Mouse (Mus musculus) heart, embryonic 16.5 days (tissue): ENCODE data around the gene Gnaz. TPM values are rescaled to one million over a fixed set of nuclear protein-coding genes. Genes with fewer than 3 reads are reported as not detected.

Source experiments
- ATAC-seq: fragments of 200-750 bp; cut with Nextera tagmentation; replicated peaks from 2 replicates; pipeline ENCODE4 v1.8.0; 2017; ENCODE audit warnings: moderate number of reproducible peaks; ENCODE audit not compliant: insufficient read depth, low FRiP score; ENCODE audit errors: extremely low read depth
- H3K27ac ChIP-seq: fragments of 300-500 bp; sonication (generic); 2 replicates; pipeline ENCODE4 v1.5.1; 2014; ENCODE audit warnings: mild to moderate bottlenecking, low read length, control low read depth, moderate library complexity
- H3K27me3 ChIP-seq: fragments of 300-500 bp; sonication (generic); 2 replicates; pipeline ENCODE4 v1.6.1; 2014; ENCODE audit warnings: low read length, mixed read lengths; ENCODE audit not compliant: control insufficient read depth, insufficient read depth
- H3K36me3 ChIP-seq: fragments of 300-500 bp; sonication (generic); 2 replicates; pipeline ENCODE4 v1.6.1; 2014; ENCODE audit not compliant: control insufficient read depth, insufficient read depth
- H3K4me1 ChIP-seq: fragments of 300-500 bp; sonication (generic); 2 replicates; pipeline ENCODE4 v1.6.1; 2014; ENCODE audit warnings: low read length, mixed read lengths; ENCODE audit not compliant: control insufficient read depth, insufficient read depth
- H3K4me2 ChIP-seq: fragments of 300-500 bp; sonication (generic); 2 replicates; pipeline ENCODE4 v1.6.1; 2014; ENCODE audit warnings: low read depth, mild to moderate bottlenecking, control low read depth, low read length
- H3K4me3 ChIP-seq: fragments of 300-500 bp; sonication (generic); 2 replicates; pipeline ENCODE4 v1.5.1; 2014; ENCODE audit warnings: mild to moderate bottlenecking, control low read depth, low read length
- H3K9ac ChIP-seq: fragments of 300-500 bp; sonication (generic); 2 replicates; pipeline ENCODE4 v1.6.1; 2014; ENCODE audit warnings: low read length, control low read depth
- H3K9me3 ChIP-seq: fragments of 300-500 bp; sonication (generic); replicated peaks from 2 replicates; pipeline ENCODE4 v1.6.1; 2016; ENCODE audit warnings: low read length; ENCODE audit not compliant: control insufficient read depth
- WGBS: fragments of 180-500 bp; shearing (Covaris S2); extraction: QIAGEN DNeasy Blood & Tissue Kit; methylation state at CpG from one replicate; pipeline ENCODE4 v1.1.7; 2014; 5-methylcytosine and 5-hydroxymethylcytosine counted together
- polyA plus RNA-seq: library from polyadenylated mRNA; unstranded; fragments of >200 nt; fragmentation: Nextera tagmentation; extraction: Ambion mirVana; gene quantifications from 2 replicates; pipeline ENCODE4 v1.2.1, GENCODE M21; 2015

The Gnaz gene
- polyA plus RNA-seq, 1 experiment from 2014 or later: 0.79 TPM

DNA sequence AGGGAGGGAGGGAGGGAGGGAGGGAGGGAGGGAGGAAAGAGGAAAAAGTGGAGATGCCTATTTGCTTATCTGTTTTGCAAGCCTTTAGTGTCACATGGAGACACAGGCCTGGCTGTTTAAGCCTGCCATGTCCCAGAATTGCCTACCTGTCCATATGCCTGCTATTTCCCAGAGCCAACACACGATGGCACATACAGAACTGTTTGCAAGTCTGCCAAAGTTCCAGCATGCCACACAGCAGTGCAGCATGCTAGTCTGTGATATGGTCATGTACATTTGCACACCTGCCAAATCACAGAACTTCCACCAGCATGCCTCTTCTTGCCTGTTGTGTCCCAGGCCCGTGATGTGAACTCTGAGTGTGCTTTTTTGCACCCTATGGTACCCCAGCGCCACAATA lies 36.4 kb upstream of the Gnaz start:
- Histone ChIP-seq H3K9me3 (0 out of 2 replicates have a peak, but pooled peaks cover 2% of the 10 kb centered on the region), H3K27me3 (no peaks in the 10 kb centered on the region), H3K4me2 (no peak overlapping the region), H3K27ac (no peak overlapping the region), H3K36me3 (no peaks in the 10 kb centered on the region), H3K9ac (no peak overlapping the region), H3K4me1 (no peaks in the 10 kb centered on the region), H3K4me3 (no peak overlapping the region)
- WGBS: 60% methylated on average over 3 of the region's 3 CpGs
- ATAC-seq: no peak

DNA sequence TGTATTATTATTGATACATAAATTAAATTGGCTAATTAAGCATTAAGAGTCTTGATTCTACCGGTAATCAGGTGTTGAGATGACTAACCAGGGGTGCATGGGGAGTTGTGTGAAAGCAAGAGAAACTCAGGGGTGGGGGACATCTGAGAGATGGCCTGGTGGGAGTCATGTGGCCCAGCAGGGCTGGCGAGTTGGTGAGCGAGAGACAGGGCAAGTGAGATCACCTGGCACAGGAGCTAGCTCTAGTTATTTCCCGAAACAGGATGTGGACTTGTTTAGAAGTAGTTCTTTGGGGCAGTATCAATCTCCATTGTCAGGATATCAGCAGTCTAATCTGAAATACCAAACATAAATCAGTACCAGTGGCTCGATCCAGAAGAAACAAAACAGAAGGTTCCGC lies 35.3 kb upstream of the Gnaz start:
- no peak overlapping the region for H3K4me3 ChIP-seq
- 68% methylated on average over 6 of the region's 6 CpGs for WGBS
- no peaks in the 10 kb centered on the region for H3K36me3 ChIP-seq
- no peaks in the 10 kb centered on the region for H3K4me1 ChIP-seq
- no peak for ATAC-seq
- H3K4me2 ChIP-seq: no peak overlapping the region
- no peak overlapping the region for H3K27ac ChIP-seq
- H3K27me3 ChIP-seq: no peaks in the 10 kb centered on the region
- no peak overlapping the region for H3K9ac ChIP-seq
- no peaks in the 10 kb centered on the region for H3K9me3 ChIP-seq

DNA sequence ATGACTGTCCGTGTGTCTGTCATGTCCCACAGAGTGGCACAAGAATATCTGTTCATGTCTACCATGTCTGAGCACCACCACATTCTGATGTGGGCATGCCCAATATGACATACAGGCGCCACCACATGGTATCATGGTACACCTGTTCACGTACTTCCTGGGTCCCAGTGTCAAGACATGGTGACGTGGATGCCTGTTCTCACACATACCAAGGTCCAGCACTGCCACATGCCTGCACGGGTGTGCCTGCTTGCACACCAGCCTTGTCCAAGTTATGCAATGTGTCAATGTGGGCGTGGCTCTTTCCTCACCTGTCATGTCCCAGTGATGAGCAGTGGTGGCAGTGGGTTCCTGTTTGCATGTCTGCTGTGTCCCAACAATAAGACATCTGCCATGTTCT lies 34.5 kb upstream of the Gnaz start:
- no peaks in the 10 kb centered on the region for H3K4me1 ChIP-seq
- H3K27me3 ChIP-seq: no peaks in the 10 kb centered on the region
- no peaks in the 10 kb centered on the region for H3K36me3 ChIP-seq
- H3K4me3 ChIP-seq: no peak overlapping the region
- H3K9ac ChIP-seq: no peak overlapping the region
- ATAC-seq: no peak
- H3K27ac ChIP-seq: no peak overlapping the region
- H3K9me3 ChIP-seq: no peaks in the 10 kb centered on the region
- WGBS: 75% methylated on average over 6 of the region's 6 CpGs
- H3K4me2 ChIP-seq: no peak overlapping the region

DNA sequence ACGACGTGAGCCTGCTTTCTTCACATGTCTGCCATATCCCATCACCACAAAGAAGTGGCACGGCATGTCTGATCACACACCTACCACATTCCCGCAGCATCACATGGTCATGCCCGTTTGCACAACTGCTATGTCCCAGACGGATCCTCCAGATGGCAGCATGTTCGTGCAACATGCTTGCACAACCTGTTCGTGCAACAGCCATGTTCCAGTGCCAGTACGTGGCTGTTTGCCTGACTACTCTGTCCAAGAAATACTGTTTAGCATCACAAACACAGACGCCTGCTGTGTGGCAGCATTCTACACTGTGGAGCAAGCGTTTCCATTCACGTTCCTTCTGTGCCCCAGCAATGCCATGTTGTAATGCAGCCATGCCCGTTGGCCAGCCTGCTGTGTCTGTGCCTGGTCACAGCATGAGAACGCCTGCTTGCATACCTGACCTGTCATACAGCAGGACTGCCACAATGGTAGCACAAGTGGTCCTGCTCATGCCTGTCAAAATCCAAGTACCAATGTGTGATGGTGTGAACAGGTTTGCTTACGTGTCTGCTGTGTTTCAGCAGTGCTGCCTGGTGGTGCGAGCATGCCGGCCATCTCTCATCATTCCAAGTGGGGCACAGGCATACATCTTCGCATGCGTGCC lies 33.3 kb upstream of the Gnaz start:
- Histone ChIP-seq H3K9me3 (no peaks in the 10 kb centered on the region), H3K27me3 (no peaks in the 10 kb centered on the region), H3K27ac (no peak overlapping the region), H3K4me1 (no peaks in the 10 kb centered on the region), H3K36me3 (no peaks in the 10 kb centered on the region), H3K4me2 (no peak overlapping the region), H3K4me3 (no peak overlapping the region), H3K9ac (no peak overlapping the region)
- ATAC-seq: no peak
- 79% methylated on average over 19 of the region's 19 CpGs for WGBS

DNA sequence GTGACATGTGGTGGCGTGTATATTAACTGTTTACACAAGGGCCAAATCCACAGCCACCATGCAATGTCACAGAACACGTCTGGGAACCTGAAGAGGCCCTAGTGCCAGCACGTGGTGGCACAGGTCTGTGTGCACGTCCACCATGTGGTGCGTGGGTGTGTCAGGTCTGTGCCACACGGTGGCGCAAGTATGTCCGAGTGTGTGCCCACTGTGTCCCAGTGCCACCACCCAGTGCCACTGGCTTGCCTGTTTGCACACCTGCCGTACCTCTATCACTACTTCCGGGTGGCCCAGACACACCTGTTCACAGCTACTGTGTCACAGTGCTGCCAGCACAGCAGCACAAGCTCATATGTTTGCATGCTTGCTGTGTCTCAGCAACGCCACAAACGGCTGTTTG lies 32.5 kb upstream of the Gnaz start:
- H3K4me3 ChIP-seq: no peak overlapping the region
- no peak overlapping the region for H3K9ac ChIP-seq
- no peaks in the 10 kb centered on the region for H3K9me3 ChIP-seq
- no peak for ATAC-seq
- H3K36me3 ChIP-seq: no peaks in the 10 kb centered on the region
- no peaks in the 10 kb centered on the region for H3K27me3 ChIP-seq
- 69% methylated on average over 12 of the region's 12 CpGs for WGBS
- H3K27ac ChIP-seq: no peak overlapping the region
- no peaks in the 10 kb centered on the region for H3K4me1 ChIP-seq
- no peak overlapping the region for H3K4me2 ChIP-seq

DNA sequence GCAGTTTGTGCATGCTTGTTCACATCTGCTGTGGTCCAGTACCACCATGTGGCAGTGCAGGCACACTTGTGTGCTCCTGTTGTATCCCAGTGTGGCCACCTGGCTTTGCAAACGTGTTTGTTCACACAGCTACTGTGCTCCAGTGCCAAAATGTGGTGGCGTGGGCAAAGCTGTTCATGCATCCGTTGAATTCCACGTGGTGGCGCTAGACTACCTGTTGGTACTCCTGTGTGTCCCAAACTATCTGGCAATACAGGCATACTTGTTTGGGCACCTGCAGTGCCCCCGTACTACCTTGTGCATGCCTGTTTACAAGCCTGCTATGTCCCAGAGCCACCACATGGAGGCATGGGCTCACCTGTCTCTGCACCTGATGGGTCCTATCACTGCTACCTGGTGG lies 32.0 kb upstream of the Gnaz start:
- Histone ChIP-seq H3K4me1 (no peaks in the 10 kb centered on the region), H3K4me3 (no peak overlapping the region), H3K4me2 (no peak overlapping the region), H3K9ac (no peak overlapping the region), H3K27me3 (no peaks in the 10 kb centered on the region), H3K36me3 (no peaks in the 10 kb centered on the region), H3K9me3 (no peaks in the 10 kb centered on the region), H3K27ac (no peak overlapping the region)
- 29% methylated on average over 6 of the region's 6 CpGs for WGBS
- ATAC-seq: no peak

DNA sequence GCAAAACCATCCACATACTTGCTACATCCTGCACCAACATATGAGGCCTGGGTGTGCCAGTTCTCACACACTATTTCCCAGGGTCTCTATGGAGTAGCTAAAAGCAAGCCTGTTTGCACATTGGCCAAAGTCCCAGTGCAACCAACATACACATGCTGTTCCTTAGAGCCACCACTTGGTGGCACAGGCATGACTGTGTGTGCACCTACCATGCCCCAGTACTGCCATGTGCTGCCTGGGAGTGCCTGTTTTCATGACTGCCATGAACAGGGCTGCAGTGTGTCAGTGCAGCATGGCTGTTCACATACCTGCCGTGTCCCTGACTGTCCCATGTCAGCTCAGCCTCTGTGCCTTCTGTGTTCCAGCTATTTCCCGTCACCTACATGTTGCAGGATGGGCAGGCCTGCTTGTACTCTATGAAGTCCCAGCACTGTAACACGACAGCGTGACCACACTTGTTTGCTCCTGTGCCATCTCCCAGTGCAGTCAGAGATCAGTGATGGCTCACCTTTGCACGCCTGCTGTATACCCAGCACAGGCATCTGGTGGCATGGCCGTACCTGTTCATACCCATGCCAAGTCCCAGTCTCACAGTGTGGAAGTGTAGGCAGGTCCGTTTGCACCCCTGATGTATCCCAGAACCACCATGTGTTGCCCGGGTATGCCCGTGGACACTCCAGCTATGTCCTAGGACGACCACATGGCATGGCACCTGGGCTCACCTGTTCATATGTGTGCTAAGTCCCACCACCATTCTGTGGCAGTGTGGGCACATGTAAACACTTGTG lies 29.8 kb upstream of the Gnaz start:
- Histone ChIP-seq H3K27ac (no peak overlapping the region), H3K36me3 (no peaks in the 10 kb centered on the region), H3K9me3 (no peaks in the 10 kb centered on the region), H3K9ac (no peak overlapping the region), H3K4me1 (no peaks in the 10 kb centered on the region), H3K27me3 (no peaks in the 10 kb centered on the region), H3K4me3 (no peak overlapping the region), H3K4me2 (no peak overlapping the region)
- no peak for ATAC-seq
- 68% methylated on average over 10 of the region's 10 CpGs for WGBS

DNA sequence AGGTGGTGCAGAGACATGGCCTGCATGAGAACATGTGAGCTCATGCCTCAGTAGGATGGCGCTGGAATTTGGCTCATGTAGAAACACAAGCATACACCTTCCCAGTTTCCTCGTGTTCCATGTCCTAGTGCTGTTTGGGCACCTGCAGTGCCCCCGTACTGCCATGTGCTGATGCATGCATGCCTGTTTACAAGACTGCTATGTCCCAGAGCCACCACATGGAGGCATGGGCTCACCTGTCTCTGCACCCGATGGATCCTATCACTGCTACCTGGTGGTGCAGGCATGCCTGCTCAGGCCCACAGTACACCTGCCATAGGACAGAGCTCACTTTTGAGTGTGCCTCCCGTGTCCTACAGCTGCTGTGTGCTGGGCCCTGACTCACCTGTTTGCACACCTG lies 28.6 kb upstream of the Gnaz start:
- no peaks in the 10 kb centered on the region for H3K9me3 ChIP-seq
- no peak overlapping the region for H3K4me3 ChIP-seq
- no peak overlapping the region for H3K9ac ChIP-seq
- no peak for ATAC-seq
- no peak overlapping the region for H3K27ac ChIP-seq
- WGBS: 59% methylated on average over 5 of the region's 5 CpGs
- H3K4me2 ChIP-seq: no peak overlapping the region
- H3K4me1 ChIP-seq: no peaks in the 10 kb centered on the region
- no peaks in the 10 kb centered on the region for H3K27me3 ChIP-seq
- no peaks in the 10 kb centered on the region for H3K36me3 ChIP-seq

DNA sequence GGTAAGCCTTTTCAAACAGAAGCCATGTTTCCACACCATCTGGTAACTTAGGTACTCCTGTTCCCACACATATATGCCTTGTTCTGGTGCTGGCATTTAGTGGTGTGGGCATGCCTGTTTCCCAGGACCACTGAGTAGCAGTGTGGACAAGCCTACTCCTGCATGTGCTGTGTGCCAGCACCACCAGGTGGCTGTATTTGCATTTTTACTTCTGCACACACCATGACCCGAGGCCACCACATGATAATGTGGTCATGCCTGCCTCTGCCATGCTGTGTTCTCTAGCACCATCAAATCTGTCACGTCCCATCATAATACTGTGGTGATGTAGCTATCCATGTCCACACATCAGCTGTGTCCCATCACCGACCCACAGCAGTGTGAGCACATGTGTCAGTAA lies 27.7 kb upstream of the Gnaz start:
- no peak for ATAC-seq
- 54% methylated on average over 3 of the region's 3 CpGs for WGBS
- H3K27ac ChIP-seq: no peak overlapping the region
- H3K4me3 ChIP-seq: no peak overlapping the region
- no peaks in the 10 kb centered on the region for H3K36me3 ChIP-seq
- H3K4me2 ChIP-seq: no peak overlapping the region
- no peaks in the 10 kb centered on the region for H3K27me3 ChIP-seq
- H3K9ac ChIP-seq: no peak overlapping the region
- no peaks in the 10 kb centered on the region for H3K4me1 ChIP-seq
- H3K9me3 ChIP-seq: no peaks in the 10 kb centered on the region
